Mouse (Mus musculus) lung, adult 2 months (tissue): ENCODE results near the gene Plbd2. TPM values are rescaled to one million over a fixed set of nuclear protein-coding genes. Genes with fewer than 3 reads are reported as not detected.

ENCODE experiments used
- DNase-seq: peaks from one replicate; pipeline ENCODE4 v3.0.0; 2022
- H3K4me1 ChIP-seq: fragments of 200-500 bp; 2 replicates; pipeline ENCODE4 v1.6.1; 2011; ENCODE audit warnings: low read length; ENCODE audit not compliant: control insufficient read depth, insufficient read depth
- H3K4me3 ChIP-seq: fragments of 200-500 bp; replicated peaks from 2 replicates; pipeline ENCODE3; 2011; ENCODE audit warnings: low read depth, mild to moderate bottlenecking, control low read depth, low read length; ENCODE audit errors: extremely low read depth
- CTCF ChIP-seq: fragments of 200-500 bp; IDR thresholded peaks from 2 replicates; pipeline ENCODE4 v1.5.1; 2011; ENCODE audit warnings: mild to moderate bottlenecking, low read length, control low read depth; ENCODE audit not compliant: insufficient read depth
- POLR2A ChIP-seq: fragments of 200-500 bp; IDR thresholded peaks from 2 replicates; pipeline ENCODE4 v1.6.1; 2011; ENCODE audit warnings: low read depth, mild to moderate bottlenecking, control low read depth, low read length, borderline replicate concordance; ENCODE audit errors: extremely low read depth
- WGBS: fragments of 180-500 bp; shearing (Covaris S2); methylation state at CpG from one replicate; pipeline ENCODE4 v1.1.7; 2018; 5-methylcytosine and 5-hydroxymethylcytosine counted together
- polyA plus RNA-seq: library from polyadenylated mRNA; depleted of rRNA; stranded (reverse); fragments of >200 nt; gene quantifications from 2 replicates; pipeline ENCODE4 v1.2.3, GENCODE M21; 2012

The Plbd2 gene
- polyA plus RNA-seq, 1 experiment = 40.0 TPM

GRCm38 (mm10) chr5:120514031-120514677 lies 10.7 kb upstream of the Plbd2 start:
- no peak overlapping the region for H3K4me3 ChIP-seq
- 68% methylated on average over 9 of the region's 9 CpGs for WGBS
- DNase-seq = no peak
- TF ChIP-seq CTCF = no peak
- TF ChIP-seq POLR2A = no peak
- H3K4me1 ChIP-seq = peaks cover 22% of the 10 kb centered on the region

- Histone ChIP-seq H3K4me3 (no peak overlapping the region), H3K4me1 (peaks cover 22% of the 10 kb centered on the region)
- 74% methylated on average over 15 of the region's 15 CpGs for WGBS
- no peak for DNase-seq
- no peak for TF ChIP-seq POLR2A
- no peak for TF ChIP-seq CTCF
Measured at GRCm38 (mm10) chr5:120512911-120513555, 9.6 kb upstream of the Plbd2 start.

GRCm38 (mm10) chr5:120511643-120512220 lies 8.3 kb upstream of the Plbd2 start:
- Histone ChIP-seq H3K4me3 (peak overlapping the region; percentile 77), H3K4me1 (peaks cover 12% of the 10 kb centered on the region)
- WGBS = 5% methylated on average over 14 of the region's 14 CpGs
- peak; percentile 27 for DNase-seq
- TF ChIP-seq CTCF (no peak), POLR2A (no peak)

GRCm38 (mm10) chr5:120510982-120511642 lies 7.7 kb upstream of the Plbd2 start, which contains the start of gene Slc8b1:
Gene Slc8b1 (plus strand): TSS chr5:120511168.
- H3K4me1 ChIP-seq = peaks cover 7% of the 10 kb centered on the region
- peak within 1 kb of the TSS; percentile 77 for H3K4me3 ChIP-seq
- DNase-seq = peak; percentile 98
- TF ChIP-seq POLR2A (peak; percentile 90), CTCF (no peak)
- WGBS = under 1% methylated on average over 36 of the region's 36 CpGs

- 59% methylated on average over 4 of the region's 4 CpGs for WGBS
- Histone ChIP-seq H3K4me1 (peaks cover 10% of the 10 kb centered on the region), H3K4me3 (no peak overlapping the region)
- TF ChIP-seq POLR2A (no peak), CTCF (no peak)
- no peak for DNase-seq
Measured at GRCm38 (mm10) chr5:120507311-120507710, 3.9 kb upstream of the Plbd2 start.

- TF ChIP-seq CTCF (no peak), POLR2A (no peak)
- 48% methylated on average over 9 of the region's 9 CpGs for WGBS
- DNase-seq = no peak
Measured at GRCm38 (mm10) chr5:120506490-120506889, 3.1 kb upstream of the Plbd2 start.

GRCm38 (mm10) chr5:120505781-120506180 lies 2.4 kb upstream of the Plbd2 start:
- WGBS = 57% methylated on average over 9 of the region's 9 CpGs
- peaks cover 12% of the 10 kb centered on the region for H3K4me1 ChIP-seq
- no peak for DNase-seq
- TF ChIP-seq CTCF = no peak
- no peak for TF ChIP-seq POLR2A
- H3K4me3 ChIP-seq = no peak overlapping the region

More at GRCm38 (mm10) chr5:120506490-120506889, 3.1 kb upstream of the Plbd2 start:
- no peak overlapping the region for H3K4me3 ChIP-seq
- H3K4me1 ChIP-seq = peaks cover 12% of the 10 kb centered on the region

- 24% methylated on average over 16 of the region's 16 CpGs for WGBS
- TF ChIP-seq POLR2A (no peak), CTCF (peak; percentile 86)
- Histone ChIP-seq H3K4me3 (peak overlapping the region; percentile 45), H3K4me1 (peaks cover 12% of the 10 kb centered on the region)
- peak; percentile 78 for DNase-seq
Measured at GRCm38 (mm10) chr5:120505368-120505767, 1.9 kb upstream of the Plbd2 start.

GRCm38 (mm10) chr5:120502675-120503143 lies 716 bp downstream of the Plbd2 start:
- WGBS = 6% methylated on average over 12 of the region's 12 CpGs
- no peak for DNase-seq
- H3K4me1 ChIP-seq = peaks cover 12% of the 10 kb centered on the region
- no peak for TF ChIP-seq CTCF
- TF ChIP-seq POLR2A = no peak
- peak overlapping the region; percentile 84 for H3K4me3 ChIP-seq
